Mouse (Mus musculus): Measurements from ENCODE around the gene Fuk.
"Not testable (repeated sequence)": the region's sequence is repeated elsewhere in the genome, so short reads cannot be mapped to it uniquely, and the experiment has no call there.

Gene Fuk

DNA sequence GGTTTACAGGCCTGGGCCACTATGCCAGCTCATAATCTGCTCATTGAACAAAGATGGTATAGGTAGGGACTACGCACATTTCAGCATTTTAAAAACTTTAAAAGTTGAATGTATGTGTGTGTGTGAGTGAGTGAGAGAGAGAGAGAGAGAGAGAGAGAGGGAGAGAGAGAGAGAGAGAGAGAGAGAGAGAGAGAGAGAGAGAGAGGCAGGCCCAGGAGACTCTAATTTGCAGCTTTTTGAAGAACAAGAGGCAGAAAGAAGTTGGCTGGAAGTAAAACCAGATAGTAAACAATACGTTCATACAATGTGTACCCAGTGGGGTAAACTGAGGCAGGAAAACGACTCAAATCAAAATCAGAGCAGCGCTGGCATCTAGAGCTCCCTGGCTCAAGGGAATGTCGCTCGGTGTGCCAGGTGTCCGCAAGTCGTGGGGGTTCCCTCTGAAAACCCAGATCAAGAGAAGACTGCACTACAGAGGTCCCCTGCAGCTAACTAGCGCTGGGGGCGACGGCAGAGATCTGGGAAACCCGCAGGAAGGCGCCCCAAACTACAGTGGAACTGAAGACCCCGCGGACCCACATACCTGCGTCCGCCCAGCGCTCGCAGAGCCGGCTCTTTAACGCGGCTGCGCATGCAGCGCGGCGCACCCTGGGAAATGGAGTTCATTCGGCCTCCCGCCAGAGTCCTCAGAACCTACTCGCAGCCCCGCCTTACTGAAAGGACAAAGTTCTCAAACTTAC is at the start of gene Fuk:
Fuk (minus strand) TSS at position 650 of the 740 bp plus-strand sequence.
- peak; percentile 62 for DNase-seq (ENCODE audit: low read depth, low spot score)

DNA sequence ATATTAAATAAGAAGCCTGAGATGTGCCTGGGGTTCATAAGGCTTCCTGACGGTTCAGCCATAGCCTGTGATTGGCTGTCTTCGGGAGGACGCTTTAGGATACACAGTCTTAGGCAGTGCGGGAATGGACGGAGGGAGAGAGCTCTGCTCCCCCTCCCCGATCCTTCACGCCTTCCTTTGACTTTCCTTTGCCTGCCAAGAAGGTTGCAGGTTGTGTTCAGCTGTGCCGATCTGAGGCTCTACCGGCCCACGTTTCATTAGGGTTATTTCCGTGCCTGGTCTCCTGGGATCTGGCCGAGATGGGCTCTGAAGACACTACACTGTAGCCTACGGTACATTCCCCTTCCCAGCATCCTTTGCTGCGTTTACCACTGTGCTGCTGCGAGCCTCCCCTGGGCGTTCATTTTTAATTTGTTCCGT is 47.8 kb upstream of the Fuk start:
- DNase-seq (ENCODE audit: low read depth, low spot score): no peak

DNA sequence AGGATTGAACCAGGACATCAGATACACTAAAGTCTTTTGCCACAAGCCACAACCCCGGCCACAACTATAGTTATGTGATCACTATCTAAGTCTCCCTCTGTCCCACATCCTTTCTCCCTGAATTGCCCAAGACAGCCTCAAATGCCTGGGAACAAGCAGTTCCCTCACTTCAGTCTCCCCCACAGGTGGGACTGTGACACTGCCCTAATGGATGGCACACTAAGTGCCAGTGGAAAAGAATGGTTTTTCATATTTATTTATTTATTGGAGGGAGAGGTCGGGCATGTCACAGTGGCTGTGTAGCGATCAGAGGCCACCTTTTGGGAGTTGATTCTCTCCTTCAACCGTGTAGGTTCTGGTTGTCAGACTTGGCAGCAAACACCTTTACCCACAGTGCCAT is 43.4 kb upstream of the Fuk start:
- no peak for DNase-seq (ENCODE audit: low read depth, low spot score)

DNA sequence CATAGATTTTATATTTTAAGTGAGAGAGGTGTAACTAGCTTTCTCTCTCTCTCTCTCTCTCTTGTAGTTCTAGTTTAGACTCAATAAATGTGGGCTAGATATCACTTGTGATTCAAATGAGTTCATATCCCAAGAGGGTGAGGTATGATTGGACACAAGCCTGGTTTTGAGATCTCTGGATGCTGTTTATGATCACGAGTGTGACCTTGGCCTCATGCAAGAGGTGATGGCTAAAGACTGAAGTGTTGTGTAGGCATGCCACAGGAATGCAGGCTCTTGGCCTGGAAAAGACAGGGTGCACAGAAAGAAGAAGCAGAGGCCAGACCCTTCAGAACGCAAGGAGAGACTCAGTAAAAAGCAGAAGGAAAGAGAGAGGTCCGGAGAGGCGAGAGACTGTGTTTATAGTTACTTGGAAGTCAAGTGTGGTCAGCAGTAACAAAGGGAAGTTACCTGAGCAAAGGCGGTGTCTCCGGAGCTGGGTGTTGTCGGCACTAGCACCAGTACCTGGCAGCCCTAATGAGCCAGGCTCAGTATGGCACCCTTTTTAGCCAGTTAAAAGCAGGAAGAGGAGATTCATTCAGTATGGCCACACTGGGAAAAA is 42.1 kb upstream of the Fuk start:
- DNase-seq (ENCODE audit: low read depth, low spot score): no peak

DNA sequence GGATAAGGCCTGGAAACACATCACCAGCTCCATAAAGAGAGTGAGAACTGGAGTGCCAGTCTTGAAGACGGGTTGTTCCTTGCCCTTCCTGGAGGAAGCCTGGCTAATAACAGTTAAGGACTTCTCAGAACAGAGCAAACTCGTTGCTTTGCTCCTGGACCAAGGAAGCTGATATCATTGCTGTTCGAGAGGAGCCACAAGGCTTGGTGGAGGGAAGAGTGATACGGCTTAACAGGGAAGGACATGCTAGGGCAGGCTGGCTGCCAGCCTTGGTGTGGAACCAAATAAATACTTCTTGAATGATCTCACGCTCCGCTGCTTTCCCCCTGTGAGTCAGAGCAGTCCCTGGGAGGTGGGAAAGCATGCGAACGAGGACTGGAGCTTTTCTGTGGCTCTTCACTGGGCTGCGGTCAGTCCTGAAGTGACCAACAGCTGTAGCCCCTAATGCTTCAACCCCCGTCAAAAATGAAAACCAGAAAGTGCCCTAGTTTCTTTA is 39.2 kb upstream of the Fuk start:
- DNase-seq (ENCODE audit: low read depth, low spot score): no peak

DNA sequence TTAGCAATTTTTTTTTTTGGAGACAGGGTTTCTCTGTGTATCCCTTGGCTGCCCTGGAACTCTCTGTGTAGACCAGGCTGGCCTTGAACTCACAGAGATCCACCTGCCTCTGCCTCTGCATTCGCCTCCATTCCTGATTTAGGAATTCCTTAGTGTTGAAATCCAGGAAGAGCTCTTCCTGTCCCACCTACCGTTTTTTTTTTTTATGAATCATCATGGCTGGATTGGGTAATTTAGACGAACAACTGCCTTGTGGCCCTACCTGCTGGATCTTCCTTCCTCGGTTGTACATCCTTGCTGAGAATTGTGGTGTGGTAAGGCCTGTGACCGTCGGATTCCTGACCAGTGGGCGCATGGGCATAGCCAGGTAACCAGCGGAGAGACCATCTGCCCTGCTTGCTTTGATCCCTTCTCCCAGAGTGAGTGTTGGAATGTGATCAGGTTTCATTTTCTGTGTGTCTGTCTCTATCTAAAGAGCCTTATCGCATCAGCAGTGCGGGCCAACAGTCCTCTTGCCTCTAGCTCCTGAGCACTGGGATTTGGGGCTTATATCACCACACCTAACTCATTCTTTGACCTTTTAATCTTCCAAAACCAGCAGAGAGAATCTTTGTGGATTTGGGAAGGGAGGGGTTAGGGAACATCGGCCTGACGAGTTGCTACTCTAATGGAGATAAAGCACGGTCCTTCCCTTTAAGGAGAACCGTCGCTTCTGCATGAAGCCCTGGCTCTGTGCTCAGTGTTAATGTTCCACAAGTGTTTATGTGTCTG is 38.6 kb upstream of the Fuk start:
- DNase-seq (ENCODE audit: low read depth, low spot score): no peak

DNA sequence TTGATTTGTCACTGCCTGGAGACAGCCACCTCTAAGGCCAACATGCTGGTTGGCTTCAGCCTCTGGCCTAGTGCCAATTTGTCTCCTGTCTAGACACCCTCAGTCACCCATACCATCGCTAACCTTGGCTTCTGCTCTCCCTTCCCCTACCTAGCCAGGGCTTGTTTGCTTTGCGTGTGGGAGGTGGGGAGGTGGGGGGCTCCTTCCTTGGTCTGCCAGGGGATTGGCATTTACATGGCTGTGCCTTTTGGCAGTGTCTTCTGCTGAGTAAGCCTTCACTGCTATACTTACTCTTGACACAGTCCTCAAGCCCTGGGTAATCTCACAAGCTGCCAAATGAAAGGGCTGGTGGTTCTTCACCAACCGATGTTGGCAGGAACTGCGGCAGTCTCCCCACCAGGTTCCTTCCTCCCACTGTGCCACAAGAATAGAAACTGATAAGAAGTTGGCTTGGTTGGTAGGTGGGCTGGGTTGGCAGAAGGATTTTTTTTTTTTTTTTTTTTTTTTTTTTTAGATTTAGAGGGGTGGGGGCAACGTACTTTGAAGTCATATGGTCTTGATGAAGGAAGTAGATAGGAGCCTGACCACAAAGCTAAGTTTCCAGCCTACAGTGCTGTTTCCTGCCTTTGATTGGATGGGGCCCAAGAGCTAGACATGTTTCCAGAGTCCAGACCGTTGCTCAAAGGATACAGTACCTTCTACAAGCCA is 36.7 kb upstream of the Fuk start:
- no peak for DNase-seq (ENCODE audit: low read depth, low spot score)

DNA sequence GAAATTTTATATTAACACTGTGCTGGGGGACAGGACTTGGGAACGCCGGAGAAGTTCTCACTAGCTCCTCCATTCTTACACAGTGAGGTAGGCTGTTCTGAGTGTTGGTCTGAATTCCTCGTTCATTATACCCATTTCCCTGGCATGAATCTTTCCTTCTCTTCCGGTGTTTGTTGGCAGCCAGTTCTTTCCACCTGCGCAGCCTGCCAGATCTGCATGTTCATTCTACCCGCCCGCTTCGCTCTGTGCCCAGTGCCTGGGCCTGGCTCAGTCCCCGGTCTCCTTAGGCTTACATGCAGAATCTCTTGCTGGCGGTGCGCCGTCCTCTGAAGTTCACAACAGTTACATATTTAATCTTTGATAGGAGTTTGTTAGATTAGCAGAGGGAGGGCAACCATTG is 33.9 kb upstream of the Fuk start:
- DNase-seq (ENCODE audit: low read depth, low spot score): no peak

DNA sequence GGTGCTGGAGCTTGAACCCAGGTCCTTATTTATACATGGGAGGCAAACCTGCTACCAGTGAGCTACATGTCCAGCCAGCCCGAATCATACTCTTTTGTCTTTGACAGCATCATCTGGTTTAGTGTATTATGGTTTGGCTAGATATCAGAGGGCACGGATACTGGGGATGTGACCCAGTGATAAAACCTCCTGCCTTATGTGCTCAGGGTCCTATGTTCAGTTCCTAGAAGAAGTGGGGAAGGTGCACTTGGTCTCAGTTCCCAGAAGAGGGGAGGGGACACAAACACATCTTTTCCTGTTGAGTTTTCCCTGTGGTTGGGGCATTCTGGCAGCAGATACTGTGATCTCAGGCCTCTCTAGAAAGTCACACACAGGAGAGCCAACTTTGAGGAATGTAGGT is 31.0 kb upstream of the Fuk start:
- DNase-seq (ENCODE audit: low read depth, low spot score): no peak

DNA sequence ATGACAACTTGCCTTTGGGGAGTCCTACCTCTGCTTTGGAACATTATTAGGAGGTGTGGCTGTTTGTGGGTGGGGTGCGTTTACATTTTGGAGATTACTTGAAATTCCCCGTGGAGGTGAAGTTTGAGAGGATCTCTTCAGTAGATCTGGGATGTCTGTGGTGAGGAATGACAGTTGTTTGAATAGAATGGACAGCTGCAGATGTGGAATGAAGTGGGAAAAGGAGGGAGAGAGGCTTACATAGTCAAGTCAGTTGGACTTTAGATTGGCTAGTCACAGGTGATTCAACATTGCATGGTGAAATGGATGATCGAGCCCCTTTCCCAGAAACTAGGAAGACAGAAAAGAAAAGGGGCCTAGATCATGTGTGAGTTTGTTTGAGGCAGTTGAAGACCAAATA is 30.2 kb upstream of the Fuk start:
- DNase-seq (ENCODE audit: low read depth, low spot score): no peak

DNA sequence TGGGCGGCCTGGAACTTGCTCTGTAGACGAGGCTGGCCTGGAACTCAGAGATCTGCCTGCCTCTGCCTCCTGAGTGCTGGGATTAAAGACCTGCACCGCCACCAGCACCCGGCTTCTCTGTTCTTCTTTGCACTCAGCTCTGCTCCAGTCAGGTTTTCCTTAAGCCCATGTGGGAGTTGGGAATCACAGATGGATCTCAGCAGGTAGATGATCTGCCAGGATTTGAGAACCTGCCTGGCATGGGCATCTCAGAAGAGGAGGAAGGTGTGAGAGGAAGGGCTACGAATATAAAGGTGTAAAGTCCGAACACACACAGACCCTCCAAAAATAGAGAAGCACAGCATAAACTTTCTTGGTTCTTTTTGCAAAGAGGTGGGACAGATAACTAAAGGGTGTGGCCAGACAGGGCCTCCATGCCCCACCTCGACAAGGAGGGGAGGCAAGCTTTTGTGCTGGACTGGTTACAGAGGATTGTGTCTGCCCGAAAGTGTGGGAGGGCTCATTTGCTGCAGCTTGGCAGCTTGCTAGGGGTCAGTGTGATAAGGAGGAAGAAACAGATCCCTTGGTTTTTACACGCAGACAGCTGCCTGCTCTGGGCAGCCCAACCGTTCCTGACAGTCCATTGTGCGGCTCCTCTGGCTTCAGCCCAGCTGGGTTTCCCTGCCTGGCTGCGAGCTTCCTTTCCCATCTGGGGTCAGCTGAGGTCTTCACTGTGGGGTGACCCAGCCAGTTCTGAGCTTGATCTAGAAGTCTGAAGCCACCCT is 29.1 kb upstream of the Fuk start:
- no peak for DNase-seq (ENCODE audit: low read depth, low spot score)

DNA sequence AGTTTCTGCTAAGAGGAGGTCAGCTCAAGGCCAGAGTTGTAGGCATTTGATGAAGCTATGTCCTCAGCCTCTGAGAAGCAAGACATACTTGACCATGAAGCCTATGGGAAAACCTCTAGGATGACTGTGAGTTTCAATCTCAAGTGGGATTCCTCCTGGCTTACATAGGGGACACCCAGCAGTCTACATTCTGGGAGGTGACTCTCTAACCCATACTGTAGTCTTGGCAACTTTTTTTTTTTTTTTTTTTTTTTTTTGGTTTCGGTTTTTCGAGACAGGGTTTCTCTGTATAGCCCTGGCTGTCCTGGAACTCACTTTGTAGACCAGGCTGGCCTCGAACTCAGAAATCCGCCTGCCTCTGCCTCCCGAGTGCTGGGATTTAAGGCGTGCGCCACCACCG is 27.4 kb upstream of the Fuk start:
- DNase-seq (ENCODE audit: low read depth, low spot score): not testable (repeated sequence)

DNA sequence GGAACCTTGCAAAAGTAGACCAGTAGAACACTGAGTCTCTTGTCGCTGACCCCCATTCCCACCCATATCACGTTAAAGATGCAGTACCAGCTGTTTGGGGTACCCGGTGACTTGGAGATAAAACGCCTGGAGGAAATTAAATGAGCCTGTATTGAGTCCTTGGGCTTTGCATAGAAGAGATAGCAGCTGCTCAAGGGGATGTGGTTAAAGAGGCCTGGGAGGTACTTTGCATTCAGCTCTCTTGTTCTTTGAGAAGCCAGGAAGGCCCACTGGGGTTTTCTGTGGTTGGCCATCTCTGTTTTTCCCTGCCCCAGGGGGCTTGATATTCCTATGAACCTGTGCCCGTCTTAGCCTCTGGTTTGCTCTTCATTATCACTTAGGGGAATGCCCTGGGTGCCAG is 26.8 kb upstream of the Fuk start:
- DNase-seq (ENCODE audit: low read depth, low spot score): no peak

DNA sequence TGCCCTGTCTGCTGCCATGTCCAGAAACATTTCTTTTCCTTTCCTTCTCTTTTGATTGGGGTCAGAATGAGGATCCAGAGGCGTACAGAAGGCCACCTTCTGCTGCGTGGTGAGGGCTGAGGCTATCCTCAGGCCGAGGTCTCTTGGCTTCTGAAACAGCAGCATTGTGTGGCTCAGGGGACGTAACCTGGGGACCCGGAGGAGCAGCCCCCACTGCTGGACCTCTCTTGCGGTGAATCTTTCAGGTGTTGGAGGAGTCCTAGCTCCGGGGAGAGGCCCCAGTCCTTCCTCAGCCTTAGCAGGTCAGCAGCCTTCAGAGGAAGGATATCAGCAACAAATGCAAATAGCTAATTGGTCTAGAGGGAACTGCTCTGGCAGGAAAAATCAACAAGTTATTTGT is 26.1 kb upstream of the Fuk start:
- no peak for DNase-seq (ENCODE audit: low read depth, low spot score)

DNA sequence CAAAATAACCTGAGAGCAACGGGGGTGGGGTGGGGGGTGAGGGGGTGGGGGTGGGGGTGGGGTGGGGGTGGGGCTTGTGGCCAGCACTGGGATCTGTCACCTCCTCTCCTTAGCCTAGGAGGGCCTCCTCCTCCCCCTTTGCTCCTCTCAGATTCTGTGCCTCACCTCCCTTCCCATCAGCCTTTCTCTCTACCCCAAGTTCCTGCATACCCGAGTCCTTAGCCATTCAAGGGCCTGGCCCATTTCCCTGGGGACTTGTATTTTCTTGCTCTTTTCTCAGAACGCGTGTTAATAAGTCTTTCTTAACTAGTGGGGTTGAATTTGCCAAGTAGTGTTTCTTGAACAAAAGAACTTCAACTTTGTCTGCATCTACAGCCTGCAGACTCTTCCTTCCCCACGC is 24.4 kb upstream of the Fuk start:
- DNase-seq (ENCODE audit: low read depth, low spot score): no peak

DNA sequence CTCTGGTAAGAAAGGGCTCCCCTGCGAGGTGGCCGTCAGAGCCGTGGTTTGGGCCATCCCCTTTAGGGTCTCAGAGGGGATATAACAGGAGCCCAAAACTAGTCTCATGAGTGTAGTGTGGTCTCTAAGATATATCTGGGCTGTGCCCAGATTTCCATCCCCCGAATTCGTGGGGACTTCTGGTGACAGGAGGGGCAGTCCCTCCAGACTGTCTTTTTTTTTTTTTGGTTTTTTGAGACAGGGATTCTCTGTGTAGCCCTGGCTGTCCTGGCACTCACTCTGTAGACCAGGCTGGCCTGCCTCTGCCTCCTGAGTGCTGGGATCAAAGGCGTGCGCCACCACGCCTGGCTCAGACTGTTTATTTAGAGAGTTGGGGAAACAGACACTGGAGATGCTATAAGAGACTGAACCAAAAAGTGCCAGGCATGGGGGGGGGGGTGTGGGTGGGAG is 23.4 kb upstream of the Fuk start:
- DNase-seq (ENCODE audit: low read depth, low spot score): no peak

DNA sequence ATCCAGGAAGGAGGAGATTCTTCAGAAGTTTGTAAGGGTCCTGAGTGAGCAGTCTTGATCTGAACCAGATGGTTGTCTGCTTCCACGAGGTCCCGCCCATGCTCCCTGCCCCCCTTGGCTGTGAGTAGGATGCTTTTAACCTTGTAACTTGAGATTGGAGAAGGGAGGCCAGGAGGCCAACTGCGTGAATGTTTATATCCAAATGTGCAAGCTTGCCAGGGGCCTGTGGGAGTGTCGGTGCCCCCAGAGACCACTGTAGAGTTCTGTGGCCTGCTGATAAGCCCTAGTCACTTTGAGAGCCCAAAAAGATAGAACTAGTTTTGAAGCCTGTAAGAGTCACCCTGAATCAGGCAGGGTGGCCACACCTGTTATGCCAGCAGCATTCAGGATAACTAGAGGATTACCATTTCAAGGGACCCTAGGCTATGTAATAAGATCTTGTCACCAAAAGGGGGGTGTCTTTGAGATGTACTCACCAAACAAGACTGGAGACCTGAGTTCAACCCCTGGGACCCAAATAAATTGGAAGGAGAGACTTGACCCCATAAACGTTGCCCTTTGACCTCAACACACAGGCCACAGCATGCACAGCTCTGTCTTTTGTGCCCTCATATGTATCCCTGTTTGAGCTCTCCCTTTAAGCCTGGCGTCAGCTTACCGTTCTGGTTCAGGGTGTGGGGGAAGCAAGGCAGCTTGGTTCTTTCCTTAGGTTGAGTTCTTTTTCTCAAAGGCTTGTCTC is 19.4 kb upstream of the Fuk start:
- DNase-seq (ENCODE audit: low read depth, low spot score): no peak

DNA sequence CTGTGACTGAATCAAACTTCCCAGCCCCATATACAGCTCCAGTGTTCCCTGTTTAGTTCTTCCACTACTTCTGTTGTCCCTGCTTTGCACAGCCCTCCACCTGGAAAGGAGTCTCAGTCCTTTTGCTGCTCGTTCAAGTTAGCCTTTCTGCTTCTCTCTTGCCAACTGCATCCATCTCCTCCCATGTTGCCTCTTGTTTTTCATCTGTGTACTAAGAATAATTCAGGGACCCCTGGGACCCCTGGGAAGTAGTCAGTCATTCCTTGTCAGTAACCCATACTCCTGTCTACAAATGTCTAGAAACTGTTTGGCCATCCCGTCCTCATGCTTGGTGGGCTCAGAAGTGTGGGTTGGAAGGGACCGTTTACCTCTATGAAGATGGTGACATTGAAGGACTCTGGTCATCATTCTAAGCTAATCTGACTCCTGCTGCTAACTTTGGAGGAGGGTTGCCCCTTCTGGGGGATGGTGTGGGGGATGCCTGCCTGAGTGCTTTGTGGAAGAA is 18.5 kb upstream of the Fuk start:
- no peak for DNase-seq (ENCODE audit: low read depth, low spot score)

DNA sequence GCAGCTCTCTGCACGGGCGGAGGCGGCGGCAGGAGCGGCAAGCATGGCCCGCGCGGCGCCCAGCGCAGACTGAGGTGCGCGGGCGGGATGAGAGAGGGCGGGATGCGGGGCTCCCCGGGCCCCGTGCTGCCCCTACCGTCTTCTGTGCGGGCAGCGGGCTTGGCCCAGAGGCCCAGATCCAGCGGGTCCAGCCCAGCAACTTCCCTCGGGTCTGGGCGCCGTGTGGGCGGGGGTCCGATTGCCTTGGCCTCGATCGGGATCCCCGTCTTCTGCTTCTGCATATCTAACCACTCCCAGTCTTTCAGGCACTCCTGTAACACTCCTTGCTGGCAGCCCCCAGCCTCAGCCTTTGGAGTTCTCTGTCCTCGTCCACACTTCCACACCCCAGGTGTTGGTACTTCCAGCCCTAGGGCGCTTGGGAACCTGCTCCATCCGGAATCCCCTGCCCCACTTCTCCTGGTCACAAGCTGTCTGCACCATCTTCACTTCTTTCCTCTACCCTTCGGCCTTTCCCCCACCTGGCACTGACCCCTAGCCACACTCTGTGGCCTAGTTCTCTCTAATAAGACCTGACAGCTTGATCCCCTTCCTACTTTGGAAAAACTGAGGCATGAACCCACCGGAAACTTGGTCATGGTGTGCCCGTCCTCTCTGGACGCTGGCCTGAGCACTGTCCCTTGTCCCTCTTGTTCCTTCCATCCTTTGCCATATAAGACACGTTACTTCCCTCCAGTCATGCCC is 17.9 kb upstream of the Fuk start:
- no peak for DNase-seq (ENCODE audit: low read depth, low spot score)

Data from c-Kit-negative CD71-positive TER-119-positive erythroid progenitor cells, embryonic 14.5 days (primary cell).